Mouse (Mus musculus): ENCODE data around the gene Kat8.

DNA sequence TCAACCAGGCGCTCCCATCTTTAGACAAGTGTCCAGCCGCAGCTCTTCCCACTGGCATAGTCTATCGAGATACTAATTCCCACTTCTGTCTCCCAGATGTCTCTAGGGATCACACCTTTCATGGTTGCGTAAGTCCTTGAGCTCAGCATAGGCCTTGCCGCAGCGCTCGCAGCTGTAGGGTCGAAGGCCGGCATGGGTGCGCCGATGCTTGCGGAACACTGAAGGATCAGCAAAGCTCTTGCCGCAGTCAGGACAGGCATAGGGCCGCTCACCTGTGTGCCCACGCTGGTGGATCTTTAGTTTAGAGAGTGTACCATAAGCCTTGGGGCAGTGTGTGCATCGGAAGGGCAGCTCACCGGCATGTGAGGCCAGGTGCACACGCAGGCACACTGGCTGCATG is 44.7 kb upstream of the Kat8 start:
- no peak for TF ChIP-seq CTCF (IDR thresholded peaks at IDR 0.05; ENCODE audit: control insufficient read depth, insufficient read depth, insufficient read length)
- no peak for TF ChIP-seq USF1 (IDR thresholded peaks at IDR 0.05; ENCODE audit: low read depth)
- no peak for TF ChIP-seq MYOD1 (IDR thresholded peaks at IDR 0.05; ENCODE audit: control insufficient read depth, insufficient read length, low read depth)
- TF ChIP-seq MAX (IDR thresholded peaks at IDR 0.05), result no peak
- TF ChIP-seq CEBPB (IDR thresholded peaks at IDR 0.05; ENCODE audit: low read depth), result no peak
- TF ChIP-seq MYOG (IDR thresholded peaks at IDR 0.05; ENCODE audit: control insufficient read depth, extremely low read depth, insufficient read length), result no peak

All from C2C12 (cell line).